Mouse (Mus musculus) 3134 (cell line): ENCODE measurements around the gene Lmf2.

Experiments used
- DNase-seq: peaks from one replicate; pipeline ENCODE4 v3.0.0-alpha.2; 2011; ENCODE audit warnings: low spot score; ENCODE audit not compliant: insufficient read length; ENCODE audit errors: extremely low read depth

The Lmf2 gene

DNA sequence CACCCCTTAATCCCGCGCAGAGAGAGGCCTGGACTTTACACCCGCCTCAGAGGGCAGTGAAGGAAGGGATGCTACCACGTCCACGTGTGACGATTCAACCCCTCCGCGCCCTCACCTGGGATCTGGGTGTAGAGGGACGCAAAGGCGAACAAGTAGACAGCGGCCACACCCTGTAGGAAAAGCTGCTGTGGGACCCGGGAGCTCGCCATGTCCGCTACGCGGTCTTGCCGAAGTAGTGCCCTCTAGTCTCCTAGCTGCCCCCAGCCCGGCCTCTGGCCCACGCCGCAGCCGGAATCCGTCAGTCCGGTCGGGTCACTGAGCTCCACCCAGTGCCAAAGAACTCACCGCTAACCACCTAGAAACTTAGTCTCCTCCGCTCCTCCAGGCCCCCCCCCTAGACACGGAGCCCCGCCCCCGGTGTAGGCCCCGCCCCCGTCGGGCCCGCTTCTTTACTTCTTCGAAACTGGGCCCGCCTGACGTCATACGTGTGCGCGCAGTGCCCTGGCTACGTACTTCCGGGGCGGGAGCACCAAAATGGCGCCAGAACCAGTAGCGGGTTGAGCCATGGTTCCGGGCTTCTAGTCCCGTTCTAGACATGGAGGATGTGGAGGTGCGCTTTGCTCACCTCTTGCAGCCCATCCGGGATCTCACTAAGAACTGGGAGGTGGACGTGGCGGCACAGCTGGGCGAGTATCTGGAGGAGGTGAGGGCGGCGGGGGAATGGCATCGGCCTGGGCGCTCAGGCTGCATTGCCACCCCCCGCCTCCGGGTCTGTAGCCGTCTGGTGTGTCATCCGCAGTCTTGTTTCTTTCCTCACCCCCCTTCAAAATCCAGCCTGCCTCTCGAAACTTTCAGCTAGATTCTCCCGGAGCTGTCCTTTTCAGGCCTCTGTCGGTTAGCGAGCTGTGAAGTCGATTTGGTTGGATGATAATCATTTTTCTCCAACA, at the start of gene Lmf2, which contains the start of gene Ncaph2:
Gene Lmf2 (minus strand): TSS at position 419 of the 947 bp plus-strand sequence.
Gene Ncaph2 (plus strand): TSS at position 479 of the 947 bp plus-strand sequence.
- DNase-seq, result peak; percentile 99

DNA sequence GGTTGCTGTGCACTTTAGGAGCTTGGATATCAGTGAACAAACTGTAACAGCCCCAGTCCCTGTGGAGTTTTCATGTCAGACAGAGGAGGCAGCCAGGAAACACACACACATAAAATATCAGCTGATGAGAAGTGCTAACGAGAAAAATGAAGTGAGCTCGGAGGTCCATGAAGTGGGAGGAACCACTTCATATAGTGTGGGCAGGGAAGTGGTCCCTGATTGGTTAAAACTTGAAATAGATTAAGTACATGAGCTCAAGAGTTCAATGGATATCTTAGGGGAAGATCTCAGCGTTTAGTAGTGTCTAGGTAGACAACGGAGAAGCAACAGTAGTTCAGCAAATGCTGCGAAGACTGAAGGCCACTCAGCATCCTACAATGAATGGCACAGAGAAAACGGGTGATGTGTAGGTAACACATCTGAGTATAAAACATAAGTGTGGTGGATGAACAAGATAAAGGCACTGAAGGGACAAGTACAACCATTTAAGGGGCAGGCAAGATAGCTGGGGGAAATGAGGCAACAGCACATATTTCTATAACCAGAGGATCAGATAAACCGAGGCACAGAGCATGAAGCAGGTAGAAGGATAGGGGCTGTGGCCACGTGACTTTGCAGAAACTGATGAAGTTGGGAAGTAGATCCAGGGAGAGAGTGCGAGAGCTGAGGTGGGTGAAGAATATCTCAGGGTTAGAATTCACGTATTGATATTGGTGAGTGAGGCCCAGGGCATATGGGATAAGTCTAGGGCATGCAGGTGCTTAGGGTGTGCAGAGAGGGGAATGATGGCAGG, 49.6 kb upstream of the Lmf2 start:
- DNase-seq, result no peak

DNA sequence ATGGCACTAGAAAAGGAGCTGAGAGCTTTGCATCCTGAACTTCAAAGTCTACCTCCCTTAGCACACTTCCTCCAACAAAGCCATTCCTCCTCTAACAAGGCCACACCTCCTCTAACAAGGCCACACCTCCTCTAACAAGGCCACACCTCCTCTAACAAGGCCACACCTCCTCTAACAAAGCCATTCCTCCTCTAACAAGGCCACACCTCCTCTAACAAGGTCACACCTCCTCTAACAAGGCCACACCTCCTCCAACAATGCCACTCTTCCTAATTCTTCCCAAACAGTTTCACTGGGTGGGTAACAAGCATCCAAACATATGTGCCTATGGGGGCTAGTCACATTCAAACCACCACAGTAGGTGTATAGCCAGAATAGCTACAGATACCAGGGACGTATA, 47.0 kb upstream of the Lmf2 start:
- DNase-seq, result no peak

DNA sequence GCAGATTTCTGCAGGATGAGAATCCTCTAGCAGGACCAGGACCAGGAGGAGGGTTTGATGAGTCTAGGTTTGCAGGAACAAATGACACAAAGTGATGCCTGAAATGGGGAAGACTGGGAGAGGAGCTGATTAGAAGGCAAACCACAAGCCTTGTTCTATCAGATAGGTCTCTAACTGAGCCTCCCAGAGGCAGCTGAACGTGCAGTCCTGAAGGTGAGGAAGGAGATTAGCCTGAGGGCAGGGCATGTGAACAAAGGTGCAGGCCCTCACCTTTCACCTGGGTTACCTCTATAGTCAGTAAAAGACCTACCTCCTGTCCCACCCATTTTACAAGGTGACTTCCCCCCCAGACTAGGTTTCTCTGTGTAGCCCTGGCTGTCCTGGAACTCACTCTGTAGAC, 44.3 kb upstream of the Lmf2 start:
- DNase-seq, result no peak

DNA sequence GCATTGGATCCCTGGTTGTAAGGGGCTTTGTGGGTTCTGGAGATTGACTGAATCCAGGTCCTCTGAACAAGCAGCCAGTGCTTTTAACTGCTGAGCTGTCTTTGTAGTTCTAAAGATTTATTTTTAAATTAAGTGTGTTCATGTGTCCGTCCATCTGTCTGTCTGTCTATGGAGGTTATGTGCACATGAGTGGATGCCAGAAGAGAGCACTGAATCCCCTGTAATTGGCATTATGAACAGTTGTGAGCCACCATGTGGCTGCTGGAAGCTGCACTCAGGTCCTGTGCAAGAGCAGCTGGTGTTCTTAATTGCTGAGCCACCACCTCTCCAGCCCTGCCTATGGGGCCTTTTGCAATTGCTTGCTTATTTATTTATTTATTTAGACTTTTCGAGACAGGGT, 42.7 kb upstream of the Lmf2 start:
- no peak for DNase-seq

DNA sequence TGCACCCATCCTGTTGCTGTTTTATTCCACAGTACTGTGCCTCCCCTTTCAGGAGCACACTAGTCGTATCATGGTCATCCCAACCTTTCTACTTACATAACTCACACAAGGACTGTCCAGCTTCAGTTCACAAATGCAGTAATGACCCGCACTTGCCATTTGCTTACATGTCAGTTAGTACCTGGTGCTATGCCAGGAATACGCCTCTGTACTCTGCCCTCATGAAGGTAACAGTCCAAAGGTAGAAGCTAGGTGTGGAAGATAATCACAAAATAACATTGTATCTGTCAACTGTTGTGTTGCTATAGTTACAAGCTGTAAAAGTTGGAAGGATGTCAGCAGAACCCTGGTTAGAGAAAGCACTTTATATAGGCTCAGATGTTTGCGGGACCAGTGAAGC, 41.4 kb upstream of the Lmf2 start:
- no peak for DNase-seq

DNA sequence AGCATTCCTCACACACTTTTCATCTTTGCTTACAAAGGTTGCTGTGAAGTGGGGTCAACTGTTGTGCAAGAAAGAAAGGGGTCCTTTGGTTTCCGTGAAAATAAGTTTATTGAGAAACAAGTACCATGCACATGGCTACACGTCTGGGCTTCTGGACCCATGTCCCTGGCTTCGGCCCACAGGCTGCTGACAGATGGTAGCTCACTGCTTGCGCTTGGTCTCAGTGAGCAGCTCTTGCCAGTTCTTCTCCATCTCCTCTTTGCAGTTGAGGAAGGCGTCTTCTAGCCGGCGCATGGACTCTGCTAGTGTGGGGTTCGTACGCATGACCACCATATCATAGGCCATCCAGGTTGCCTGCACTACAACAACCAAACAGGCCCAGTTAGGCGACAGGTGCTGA, 34.6 kb upstream of the Lmf2 start:
- no peak for DNase-seq

DNA sequence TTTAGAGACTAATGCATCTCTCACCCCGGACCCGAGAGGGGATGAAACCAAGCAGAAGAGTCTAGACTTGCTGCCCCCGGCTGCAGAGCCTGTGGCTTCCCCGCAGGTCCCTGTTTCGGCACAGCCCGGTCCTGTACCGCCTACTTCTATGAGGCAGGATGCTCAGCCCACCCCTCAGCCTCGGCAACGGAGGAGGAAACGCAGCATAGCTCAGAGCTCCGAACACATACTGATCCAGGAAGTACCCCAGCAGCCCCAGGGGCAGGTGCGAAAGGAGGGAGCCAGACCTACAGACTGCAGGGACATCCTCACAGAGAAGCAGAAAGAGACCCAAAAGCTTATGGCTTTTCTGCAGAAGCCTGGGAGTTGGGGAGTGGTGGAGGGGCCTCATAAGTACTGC, 31.7 kb upstream of the Lmf2 start:
- no peak for DNase-seq

DNA sequence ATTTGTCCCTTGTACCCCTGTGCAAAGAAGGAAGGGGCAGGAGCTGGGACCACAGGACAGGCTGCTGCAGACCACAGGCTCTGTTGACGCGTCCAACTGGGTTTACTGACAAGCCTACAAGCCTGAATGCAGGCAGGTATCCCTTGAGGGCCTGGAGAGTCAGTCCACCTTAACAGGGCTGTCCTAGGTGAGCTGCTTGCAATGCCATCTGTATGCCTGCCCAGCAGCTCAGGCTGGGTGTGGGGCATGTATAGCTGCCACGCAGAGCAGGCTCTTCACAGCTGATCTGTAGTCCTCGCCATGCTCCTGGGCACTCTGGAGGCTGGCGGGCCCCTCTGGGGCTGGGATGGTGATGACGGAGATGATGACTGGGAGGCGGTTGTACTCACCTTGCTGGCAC, 29.2 kb upstream of the Lmf2 start, which contains the start of gene Klhdc7b:
Gene Klhdc7b (plus strand): TSS at position 301 of the 400 bp plus-strand sequence.
- no peak for DNase-seq

DNA sequence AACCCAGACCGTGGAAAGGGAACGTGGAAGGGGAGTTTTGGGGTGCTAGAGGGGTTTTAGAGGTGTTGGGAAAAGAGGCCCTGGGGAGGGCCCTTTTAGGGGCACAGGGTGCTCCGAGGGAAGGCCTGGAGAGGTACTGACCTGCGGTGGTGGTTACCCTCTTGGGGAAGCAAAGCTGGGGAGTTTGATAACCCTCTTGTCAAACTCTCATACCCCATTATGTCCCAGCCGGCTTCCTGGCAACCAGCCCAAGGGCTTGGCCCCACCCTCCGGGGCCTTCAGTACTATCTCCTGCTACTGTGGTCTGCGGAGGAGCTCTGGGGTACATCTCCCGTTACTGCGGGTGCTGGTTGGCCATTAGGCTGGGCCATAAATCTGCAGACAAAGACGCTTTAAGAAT, 24.0 kb upstream of the Lmf2 start:
- no peak for DNase-seq

DNA sequence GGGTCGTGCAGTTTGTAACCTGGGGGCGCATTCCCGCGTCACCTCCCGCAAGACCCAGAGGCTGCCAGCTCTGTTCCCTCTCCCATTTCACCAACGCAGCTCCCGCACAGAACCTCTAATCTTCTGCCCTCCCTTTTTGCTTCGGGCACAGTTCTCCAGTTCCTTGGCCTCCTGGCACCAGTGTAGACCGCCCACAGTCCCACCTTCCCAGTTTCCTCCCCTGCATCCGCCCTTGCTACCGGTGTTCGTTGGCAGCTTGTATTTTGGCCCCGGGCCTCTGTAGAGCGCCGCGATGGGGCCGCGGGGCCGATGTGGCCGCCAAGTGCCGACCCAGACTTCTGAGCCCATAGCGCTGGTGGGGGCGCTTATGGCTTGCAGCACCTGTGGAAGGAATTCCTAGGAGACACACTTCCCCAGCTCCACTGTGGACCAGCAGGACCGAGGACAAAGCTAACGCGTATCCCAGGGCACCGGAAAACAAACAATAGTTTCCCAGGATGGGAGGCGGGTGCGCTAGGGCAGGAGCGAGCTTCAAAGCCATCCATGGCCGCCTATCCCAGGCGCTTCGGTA, 23.5 kb upstream of the Lmf2 start, which contains the start of gene Odf3b:
Gene Odf3b (minus strand): TSS at position 452 of the 571 bp plus-strand sequence.
- no peak for DNase-seq

DNA sequence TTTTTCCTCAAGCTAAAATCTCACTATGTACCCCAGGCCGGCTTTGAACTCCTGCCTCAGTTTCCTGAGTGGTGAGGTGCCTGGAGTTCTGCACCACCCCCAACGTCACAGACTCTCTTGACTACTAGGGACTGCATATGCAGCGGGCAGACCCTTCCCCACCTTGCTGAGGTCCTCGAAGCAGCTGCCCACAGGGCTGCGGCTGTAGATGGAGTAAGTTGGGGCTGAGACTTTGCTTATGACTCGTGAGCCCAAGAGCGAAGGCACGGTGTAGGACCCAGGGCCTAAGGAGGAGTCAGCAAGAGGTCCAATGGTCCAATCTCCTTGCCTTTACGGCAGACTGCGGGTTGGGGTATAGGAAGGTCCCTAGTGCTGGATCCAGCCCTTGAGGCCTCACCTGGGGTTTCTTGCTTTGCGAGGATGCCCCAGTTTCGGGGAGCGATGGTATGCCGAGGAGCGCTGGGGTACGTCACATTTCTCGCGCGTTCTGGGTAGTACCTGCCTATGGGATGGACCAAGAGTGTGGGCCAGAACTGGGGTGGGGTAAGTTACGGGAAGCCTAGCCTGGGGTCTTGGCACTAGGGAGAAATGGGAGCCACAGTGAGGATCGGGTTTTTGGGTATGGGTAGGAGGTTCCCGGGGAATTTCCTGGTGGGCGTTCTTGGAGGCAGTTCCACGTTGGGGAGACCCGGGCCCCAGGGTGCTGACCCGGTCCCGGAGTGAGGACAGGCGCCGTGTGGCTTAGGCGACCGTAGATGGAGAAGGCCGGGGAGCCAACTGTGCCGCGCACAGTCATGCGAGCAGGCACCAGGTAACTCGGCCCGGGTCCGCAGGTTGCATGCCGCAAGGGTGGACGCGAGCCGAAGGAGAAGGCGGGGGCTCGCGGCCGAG, 22.7 kb upstream of the Lmf2 start:
- no peak for DNase-seq

DNA sequence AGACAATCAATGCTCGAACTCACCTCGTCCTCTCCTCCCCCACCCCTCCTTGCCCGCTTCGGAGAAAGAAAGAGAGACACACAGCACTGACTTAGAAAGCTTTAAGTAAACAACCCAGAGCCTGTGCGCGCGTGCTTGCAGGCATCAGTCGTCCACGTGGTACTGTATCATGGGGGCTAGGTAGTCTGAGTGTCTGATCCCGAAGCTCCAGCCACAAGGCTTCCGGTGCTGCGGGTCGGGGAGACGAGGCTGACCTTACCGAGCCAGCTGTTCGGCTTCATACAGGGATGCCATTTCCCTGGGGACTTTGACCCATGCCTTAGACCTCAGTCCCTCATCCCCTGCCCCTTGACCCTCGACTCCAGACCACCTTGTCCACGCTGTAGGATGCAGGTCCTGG, 21.9 kb upstream of the Lmf2 start:
- no peak for DNase-seq

DNA sequence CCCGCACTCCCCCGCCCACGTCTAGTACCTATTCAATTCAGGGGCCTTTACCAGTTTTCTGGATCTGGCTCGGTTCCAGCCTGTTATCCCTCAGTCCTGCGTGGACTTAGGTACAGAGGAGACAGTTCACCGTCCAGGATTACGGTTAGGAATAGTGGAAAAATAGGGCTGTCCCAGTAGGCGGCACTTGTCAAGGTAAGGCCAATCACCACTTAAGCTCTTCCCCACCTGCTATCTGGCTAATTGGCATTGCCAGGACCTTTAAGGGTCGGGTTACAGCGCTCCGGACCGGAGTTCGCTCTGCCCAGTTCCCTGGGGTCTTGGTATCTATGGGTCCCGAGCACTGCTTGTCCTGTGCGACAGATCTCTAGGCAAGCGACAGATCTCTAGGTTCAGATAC, 21.5 kb upstream of the Lmf2 start, which contains the start of gene Tymp:
Gene Tymp (minus strand): TSS at position 83 of the 400 bp plus-strand sequence.
- DNase-seq, result no peak

DNA sequence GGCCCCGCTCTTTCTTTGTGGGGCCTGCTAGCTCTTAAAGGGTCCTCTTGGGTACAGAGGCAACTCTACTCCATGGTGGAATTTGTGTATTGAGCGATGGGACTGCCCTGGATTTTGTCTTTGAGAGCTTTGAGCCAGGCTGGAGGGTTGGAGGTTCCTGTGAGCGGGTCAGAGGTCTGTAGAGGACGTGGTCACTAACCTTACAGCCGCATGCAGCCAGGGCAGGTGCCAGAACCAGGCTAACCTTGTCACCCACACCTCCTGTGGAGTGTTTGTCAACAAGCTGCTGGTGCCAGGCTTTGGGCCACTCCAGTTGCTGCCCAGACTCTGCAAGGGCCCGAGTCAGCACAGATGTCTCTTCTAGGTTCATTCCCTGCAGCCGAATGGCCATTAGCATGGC, 20.6 kb upstream of the Lmf2 start:
- no peak for DNase-seq

DNA sequence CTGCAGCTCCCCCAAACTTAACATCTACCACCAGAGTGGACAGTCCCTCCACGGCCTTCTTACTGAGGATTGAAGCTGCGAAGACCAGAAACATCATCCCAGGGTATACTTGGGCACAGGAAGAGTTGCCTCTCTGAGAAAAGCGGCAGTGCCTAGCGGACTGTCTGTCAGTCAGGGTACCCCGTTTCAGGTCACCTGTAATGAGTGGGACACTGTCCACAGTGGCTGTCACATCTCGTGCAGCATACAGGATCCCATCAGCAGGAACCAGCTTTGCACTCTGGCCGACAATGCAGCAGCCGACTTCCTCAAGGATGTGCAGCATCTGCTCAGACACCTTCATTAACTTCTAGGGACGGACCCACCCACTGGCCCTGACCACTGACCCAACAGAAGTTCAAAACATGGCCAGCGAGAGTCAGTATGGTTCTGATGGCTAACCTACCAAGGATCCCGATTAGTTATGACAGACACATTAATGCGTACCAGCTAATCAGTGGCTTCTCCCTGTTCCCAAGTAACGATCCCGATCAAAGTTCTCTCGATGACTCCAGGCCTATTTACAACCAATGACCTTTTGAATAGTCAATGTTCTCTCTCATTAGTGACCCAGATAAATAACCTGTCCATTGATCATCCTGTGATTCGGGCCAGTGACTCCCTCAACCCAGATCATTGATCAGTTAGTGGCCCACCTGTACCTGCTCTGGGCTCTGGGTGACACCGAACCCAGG, 19.5 kb upstream of the Lmf2 start:
- DNase-seq, result no peak

DNA sequence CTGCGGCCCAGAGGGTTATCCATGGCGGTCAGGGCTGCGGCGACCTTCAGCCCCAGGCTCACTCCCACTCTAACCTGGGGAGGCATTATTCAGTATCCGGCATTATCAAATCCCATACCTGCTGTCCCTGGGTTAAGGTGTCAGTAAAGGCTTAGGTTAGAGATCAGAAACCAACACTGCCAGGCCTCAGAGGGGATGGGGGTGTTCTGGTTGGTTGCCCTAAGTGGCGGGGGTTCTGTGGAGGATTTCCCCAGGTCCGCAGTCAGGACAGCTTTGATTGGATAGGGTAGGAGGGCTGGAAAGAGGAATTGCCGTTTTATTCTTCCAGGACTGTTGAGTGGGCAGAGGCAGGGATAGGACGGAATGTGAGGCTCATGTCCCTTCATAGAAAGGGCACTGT, 18.9 kb upstream of the Lmf2 start:
- DNase-seq, result no peak

DNA sequence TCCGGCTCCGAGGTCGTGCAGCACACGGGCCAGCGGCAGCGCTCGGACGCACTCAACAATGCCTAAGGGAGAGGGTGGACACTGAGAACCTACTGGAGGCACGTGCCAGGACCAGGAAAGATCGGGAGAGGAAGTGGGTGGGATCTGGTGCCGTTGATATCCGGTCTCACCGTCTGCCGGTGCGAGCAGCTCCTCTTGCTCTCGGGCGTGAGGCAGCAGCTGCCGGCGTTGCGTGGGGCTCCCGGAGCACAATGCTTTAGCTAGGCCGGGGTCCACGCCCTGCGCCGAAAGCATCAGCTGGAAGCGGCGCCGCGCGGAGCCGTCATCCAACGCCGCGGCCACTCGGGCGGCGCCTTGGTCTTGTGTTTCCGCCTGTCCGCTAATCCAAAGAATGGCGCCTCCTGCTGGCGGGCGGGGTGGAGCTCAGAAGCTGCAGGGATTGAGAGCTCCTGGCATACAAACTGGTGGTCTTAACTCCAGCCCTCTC, 18.3 kb upstream of the Lmf2 start, which contains the start of gene Sco2:
Gene Sco2 (minus strand): TSS at position 85 of the 487 bp plus-strand sequence.
- peak; percentile 95 for DNase-seq
